Mouse (Mus musculus): Measurements from ENCODE around the gene Phf23.

Gene Phf23

DNA sequence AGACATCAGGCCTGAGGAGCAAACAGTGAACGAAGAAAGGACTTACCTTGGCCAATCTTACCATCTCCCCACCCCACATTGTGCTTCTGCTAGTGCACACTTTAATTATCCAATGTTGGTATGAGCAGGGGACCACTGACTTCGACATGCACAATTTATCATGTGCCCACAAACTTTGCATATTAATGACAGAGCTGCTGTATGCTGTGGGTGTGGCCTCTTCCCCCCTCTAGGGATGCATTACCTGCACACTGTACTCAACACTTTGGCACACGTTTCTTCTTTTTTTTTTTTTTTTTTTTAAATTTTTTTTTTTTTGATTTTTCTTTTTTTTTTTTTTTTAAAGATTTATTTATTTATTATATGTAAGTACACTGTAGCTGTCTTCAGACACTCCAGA is 24.8 kb upstream of the Phf23 start:
- no peak for DNase-seq (ENCODE audit: low spot score)

DNA sequence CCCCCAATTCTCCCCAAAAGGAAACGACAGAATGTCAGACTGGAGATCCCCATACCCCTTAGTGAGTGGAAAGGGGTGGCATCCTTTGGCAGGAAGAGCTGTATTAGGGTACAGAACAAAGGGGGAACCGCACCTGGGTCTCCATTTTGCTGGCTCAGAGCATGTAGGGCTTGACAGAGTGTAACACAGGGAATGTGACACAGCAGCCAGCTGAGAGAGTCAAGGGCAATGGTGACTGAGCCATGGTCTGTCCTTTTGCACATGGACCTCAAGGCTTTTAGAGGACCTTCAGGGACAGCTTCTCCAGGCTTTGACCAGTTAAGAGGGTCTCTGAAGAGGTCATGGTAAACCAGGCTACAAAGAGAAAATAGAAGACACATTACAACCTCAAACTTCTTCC is 20.7 kb upstream of the Phf23 start:
- no peak for DNase-seq (ENCODE audit: low spot score)

DNA sequence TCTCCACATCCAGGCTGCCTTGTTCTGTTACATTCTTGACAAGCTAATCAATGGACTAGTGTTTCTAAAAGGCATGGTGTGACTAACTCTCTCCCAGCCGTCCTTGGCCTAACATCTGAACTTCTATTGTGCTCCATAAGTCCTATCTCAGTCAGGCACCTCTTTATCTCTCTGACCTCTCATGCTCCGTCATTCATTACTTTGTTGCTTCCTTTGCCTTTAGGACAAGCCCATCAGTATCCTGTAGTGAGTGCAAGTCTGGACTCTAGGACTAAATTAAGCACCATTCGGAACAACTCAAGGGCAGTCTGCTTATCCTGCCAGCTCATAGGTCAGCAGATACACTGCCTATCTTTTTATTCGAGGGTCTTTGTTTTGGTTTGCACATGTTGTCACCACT is 19.3 kb upstream of the Phf23 start:
- DNase-seq (ENCODE audit: low spot score): no peak

DNA sequence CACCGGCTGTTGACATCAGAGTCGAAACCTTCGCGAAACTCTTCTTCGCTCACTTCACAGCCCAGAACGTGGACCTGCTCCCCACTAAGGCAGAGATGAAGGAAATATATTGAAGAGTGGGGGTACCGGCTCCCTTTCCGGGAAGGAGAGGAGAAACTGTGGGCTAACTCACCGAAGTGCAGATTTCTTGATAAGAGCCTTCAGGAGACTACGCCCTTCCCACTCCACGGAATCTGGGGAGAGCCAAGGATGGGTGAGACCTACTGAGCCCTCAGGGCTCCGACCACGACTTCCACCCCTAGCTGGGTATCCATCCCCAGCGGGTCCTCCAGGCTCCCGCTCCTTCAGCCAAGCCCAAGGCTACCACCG is 15.8 kb upstream of the Phf23 start:
- DNase-seq (ENCODE audit: low spot score): no peak

DNA sequence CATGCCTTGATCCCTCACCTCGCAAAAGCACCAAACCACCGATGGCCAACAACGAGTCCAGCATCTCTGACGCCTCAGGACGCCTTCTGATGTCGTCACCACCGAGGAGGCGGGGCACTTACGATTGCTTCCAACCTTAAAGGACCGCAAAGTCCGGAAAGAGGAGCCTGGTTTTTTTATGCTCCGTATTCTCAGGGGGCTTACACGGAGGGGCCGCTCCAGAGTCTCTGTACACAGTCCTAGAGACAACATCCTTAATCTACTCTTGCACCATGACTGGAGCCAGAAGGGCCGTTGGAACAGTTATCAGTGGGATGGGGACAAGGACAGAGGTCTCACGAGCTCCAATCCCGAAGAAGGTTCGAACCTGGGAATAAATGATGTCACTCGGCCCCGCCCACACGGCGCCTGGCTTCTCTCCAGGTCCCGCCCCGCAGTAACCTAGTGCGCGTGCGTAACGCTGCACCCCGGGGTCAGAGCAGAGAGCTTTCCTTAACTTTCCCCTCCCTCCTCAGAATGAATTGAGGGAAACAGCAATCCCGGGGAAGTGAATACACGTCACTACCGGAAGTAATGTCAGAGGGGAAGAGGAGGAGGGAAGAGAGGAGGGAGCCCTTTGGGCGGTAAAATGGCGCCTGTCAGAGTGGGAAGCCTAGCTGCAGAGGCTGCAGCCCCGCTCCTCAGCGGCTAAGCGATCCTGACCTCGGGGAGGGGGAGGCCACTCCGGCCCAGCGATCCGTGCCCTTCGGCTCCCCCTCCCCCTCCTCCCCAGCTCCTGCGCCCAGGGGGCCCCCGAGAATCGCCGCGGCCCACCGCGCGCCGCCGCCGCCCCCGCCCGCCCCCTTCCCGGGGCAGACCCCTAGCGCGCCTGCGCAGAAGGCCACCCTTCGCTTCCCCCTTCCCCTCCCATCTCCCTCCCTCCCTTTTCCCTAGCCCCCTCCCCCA is 15.1 kb upstream of the Phf23 start:
- DNase-seq (ENCODE audit: low spot score): peak; percentile 99

DNA sequence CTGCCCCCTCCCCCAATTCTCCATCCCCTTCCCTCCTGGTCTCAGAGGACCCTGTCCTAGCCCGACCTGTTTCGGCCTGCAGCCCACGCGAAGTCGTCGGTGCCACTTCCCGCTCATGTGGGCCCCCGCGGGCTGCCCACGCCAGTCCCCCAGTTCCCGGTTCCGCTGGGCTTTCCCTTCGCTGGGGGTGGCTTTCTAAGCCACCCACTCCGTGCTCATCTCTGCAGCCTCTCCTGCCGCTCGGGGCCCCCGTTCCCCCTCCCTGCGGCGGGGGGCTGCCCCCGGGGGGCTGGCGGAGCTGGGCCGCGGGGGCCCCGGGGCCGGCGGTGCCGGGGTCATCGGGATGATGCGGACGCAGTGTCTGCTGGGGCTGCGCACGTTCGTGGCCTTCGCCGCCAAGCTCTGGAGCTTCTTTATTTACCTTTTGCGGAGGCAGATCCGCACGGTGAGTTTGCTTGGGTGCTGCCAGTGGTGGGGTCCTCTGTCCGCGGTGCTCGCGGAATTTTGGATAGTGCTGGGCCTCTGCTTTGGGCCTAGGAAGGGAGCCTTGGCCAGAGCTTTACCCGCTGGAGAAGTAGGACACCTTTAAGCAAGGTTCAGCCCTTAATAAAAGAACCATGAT is 14.3 kb upstream of the Phf23 start, which contains the start of gene Ctdnep1:
Gene Ctdnep1 (plus strand): TSS at position 16 of the 622 bp plus-strand sequence.
- no peak for DNase-seq (ENCODE audit: low spot score)

DNA sequence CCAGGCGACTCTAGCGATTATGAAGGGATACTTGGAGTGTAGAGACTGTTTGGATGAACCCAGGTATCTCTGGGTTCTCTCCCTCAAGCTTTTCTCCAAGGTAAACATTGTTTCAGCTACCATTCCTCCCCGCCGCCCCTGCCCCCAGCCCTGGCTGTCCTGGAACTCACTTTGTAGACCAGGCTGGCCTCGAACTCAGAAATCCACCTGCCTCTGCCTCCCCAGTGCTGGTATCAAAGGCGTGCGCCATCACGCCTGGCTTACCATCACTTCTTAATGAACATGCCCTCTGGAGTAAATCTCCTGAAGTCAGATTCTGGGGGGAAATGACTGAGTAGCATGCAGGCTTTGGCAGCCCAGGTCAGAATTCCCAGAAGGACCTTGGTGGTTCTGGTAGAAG is 13.4 kb upstream of the Phf23 start, which contains the start of gene Elp5:
Gene Elp5 (minus strand): TSS at position 293 of the 400 bp plus-strand sequence.
- DNase-seq (ENCODE audit: low spot score): no peak

DNA sequence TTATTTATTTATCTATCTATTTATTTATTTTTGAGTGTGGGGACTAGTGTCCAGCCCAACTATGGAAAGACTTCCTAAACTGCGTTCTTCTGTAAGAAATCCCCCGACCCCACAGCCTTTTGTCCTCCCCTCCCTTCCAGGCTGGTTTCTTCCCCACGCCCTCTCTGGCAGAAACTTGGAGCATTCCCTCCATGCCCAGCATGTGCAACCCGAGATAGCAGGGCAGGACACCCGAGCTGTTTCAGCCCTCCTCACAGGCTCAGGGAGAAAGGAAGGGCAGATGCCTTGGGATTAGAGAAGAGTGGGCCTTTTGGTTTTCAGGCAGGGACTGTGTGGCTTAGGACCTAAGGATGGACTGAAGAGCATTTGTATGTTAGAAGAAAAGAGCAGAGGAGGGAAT is 12.7 kb upstream of the Phf23 start:
- DNase-seq (ENCODE audit: low spot score): peak; percentile 49

DNA sequence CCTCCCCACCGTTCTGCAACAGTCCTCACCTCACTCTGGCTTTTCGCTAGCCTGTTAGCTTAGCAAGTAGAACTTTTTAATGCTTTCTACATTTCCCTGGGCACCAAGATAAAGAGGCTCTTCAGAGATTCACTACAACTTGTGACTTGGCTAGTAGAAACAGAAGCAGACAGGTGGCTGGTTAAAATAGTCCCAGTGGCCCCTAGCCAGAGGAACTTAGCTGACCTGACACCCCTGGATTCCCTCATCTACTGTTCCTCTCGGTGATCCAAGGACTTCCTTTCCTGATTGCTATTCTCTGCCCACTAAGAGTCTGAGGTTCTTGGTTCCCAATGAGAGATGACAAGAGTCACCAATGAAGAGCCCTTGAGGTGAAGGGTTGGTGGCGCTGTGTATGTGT is 12.2 kb upstream of the Phf23 start:
- no peak for DNase-seq (ENCODE audit: low spot score)

DNA sequence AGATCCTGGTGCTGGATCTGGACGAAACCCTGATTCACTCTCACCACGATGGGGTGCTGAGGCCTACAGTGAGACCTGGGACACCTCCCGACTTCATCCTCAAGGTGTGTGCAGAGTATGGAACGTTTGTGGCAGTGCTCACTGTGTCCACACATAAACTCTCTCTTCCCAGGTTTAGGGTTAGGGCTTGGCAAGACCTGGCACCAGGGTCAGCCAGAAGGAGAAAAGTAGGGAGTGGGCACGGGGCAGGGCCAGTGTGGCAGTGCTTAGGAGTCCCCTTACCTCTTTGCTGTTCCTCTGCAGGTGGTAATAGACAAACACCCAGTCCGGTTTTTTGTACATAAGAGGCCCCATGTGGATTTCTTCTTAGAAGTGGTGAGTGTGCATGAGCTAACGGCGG is 11.1 kb upstream of the Phf23 start:
- no peak for DNase-seq (ENCODE audit: low spot score)

DNA sequence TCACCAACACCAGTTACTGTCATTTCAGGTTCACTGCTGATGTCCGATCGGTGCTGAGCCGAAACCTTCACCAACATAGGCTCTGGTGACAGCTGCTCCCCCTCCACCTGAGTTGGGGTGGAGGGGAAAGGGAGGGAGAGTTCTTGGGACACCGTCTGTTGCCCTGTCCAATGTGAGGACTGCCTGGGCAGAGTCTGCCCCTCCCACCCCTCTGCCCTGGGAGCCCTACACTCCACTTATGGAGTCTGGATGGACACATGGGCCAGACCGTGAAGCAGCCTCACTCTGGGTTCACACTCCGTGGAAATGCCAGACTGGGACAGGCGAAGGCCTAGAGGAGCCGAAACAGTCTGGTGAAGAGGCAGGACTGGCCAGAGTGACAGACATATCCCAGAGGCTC is 5.6 kb upstream of the Phf23 start:
- DNase-seq (ENCODE audit: low spot score): no peak

DNA sequence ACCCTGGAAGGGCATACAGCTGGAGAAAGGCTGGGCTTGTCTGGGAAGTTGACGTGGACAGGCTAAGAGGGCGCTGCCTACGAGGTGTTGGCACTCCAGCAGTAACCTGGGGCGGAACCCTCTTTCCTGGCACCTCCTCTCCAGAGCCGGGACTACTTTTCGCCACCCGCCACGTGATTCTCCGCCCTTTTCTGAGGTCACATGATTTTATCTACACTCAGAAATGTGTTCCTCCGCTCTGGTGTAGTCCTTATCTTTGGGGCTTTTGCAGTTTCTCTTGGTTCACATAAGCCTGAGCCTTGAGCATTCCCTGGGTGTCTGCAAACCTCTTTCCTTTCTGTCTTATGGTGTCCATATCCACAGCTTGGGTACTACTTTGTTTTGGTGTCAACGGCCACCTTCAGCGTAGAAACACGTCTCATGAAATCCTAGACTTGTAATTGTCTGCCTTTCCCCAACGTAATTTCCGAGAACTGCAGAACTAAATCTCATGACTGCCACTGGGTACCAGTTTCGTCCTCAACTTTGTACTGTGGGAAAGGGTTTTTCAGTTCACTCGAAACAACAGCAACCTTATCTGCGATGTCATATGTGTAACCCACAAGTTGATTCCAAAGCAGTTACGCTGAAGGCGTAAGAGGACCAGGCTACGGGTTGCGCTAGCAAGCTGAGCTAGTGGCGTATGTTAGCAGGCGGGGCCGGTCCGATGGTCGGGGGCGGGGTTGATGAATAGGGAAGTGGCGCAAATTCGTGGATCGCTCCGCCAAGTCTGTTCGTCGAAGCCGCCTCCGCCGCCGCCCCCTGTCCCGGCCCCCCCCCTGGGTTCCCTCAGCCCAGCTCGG is 4.5 kb upstream of the Phf23 start, which contains the start of gene Gabarap:
Gene Gabarap (plus strand): TSS at position 294 of the 842 bp plus-strand sequence.
- DNase-seq (ENCODE audit: low spot score): peak; percentile 98

DNA sequence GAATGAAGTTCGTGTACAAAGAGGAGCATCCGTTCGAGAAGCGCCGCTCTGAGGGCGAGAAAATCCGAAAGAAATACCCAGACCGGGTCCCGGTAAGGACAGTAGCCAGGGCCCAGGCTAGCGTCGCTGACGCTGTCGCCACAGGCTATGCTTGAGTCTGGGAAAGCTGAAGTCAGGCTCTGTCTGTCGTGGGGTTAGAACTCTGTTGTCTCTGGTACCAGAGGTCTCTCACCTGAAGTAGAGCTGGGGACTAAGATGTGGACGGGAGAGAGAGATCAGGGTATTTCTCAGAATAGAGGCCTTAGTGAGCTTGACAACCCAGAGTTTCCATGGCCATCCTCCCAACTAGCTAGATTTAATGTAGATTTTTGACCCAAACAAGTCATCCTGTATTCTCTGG is 3.9 kb upstream of the Phf23 start:
- DNase-seq (ENCODE audit: low spot score): no peak

DNA sequence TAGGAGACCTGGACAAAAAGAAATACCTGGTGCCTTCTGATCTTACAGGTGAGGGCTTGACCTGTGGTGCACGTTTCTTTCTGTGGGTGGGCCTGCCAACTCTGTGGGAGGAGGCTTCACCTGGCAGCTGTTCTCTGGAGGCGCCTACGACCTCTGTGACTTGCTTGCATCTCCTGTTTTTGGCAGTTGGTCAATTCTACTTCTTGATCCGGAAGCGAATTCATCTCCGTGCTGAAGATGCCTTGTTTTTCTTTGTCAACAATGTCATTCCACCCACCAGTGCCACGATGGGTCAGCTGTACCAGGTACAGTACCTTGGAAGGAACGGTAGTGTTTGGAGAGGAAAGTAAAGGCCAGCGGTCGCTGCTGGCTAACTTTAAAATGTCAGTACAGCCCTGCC is 3.2 kb upstream of the Phf23 start:
- DNase-seq (ENCODE audit: low spot score): no peak

DNA sequence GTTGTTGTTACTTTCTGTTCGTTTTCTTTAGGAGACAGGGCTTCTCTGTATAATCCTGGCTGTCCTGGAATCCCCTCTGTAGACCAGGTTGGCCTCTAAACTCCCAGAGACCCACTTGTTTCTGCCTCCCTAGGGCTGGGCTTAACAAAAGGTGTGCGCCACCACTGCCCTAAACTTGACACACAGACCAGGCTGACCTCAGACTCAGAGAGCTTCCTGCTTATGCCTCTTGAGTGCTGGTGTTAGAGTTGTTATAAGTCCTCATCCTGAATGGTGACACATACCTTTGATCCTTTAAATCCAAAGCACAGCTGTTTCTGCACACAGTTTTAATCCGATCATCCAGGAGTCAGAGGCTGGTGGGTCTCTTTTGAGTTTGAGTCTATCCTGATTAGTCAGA is 2.6 kb upstream of the Phf23 start:
- no peak for DNase-seq (ENCODE audit: low spot score)

DNA sequence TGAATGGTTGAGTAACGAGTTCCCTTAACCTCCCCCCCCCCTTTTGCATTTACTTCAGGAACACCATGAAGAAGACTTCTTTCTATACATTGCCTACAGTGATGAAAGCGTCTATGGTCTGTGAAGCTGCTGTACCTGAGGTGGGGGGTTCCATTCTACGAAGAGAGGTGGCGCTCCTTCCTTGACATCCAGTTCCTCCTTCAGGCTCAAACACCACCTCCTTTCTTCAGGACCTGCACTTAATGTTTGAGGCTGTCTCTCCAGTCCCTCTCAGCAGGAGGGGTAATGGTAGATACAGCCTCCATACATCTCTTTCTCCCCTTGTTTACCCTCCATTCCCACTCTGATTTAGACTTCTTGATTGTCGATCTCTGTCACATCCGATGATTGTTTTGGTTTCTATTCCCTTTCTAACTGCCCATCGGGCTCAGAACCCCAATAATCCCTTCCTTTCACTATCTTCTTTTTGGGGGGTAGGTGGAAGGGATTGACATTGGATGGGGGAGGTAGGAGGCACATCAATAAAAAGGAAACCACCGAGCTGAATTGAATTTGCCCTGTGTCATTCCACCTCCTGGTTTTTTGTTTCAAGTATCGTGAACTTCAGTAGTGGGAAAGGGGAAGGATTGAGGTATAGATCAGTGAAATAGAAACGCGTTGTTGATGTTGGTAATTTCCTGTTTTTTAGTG is 1.0 kb upstream of the Phf23 start:
- DNase-seq (ENCODE audit: low spot score): no peak

DNA sequence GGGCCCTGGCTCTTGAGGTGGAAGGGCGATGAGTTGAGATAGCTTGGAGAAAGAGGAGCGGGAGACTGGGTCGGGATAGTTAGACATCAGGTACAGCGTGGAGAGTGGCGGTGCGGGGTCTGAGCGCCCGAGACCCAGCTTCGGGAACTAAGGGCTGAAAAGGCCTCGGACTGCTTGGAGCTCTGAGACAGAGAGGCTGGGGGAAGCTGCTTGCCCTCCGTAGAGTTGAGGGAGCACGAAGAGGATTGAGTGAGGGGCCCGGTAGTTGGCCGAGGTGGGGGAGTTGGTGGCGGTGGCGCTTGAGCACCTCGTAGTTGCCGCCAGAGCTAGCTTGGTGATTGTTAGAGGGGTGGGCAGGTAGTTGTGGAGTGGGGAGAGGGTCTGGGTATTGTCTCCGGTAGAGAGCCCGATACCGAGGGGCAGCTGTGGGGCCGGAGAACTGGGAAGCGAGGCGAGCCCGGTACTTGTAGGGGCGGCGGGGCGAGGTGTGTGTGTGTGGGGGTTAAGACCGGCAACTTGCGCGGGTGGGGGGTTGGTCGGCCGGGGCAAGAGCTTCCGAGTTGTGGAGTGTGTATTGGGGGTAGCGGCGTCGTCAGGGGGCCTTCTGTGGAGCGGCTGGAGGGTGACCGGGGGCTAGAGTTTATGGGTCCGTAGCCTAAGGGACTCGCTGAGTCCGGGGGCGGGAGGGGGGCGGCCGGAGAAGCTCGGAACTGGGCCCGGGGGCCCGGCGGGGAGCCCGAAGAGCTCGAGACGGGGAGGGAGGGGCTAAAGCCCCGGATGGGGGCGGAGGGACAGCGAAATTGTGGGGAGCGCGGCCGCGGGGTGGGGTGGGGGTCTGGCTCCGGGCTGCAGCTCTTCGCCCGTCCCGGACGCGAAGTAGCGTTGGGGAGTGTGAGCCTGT is 834 bp downstream of the Phf23 start:
- DNase-seq (ENCODE audit: low spot score): peak; percentile 56

DNA sequence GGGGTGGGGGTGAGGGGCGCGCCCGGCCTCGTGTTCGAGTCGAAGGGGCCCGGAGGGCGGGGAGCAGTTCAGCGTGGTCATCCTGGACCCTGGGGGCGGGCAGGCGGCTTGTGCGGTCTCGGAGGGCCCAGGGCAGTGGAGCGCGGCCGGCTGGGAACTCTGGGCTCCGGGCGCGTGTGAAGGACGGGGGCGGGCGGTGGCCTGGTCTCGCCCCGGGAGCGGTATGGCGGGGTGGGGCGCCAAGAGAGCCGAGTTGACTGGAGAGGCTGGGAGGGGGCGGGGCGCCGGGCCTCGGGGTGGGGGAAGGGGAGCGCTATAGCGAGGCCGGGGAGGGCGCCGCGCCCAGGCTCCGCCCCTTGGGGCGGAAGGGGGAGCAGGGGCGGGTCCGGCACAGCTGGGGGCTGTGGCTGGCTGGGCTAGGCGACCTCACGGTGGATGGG is 1.5 kb downstream of the Phf23 start:
- DNase-seq (ENCODE audit: low spot score): peak; percentile 81

DNA sequence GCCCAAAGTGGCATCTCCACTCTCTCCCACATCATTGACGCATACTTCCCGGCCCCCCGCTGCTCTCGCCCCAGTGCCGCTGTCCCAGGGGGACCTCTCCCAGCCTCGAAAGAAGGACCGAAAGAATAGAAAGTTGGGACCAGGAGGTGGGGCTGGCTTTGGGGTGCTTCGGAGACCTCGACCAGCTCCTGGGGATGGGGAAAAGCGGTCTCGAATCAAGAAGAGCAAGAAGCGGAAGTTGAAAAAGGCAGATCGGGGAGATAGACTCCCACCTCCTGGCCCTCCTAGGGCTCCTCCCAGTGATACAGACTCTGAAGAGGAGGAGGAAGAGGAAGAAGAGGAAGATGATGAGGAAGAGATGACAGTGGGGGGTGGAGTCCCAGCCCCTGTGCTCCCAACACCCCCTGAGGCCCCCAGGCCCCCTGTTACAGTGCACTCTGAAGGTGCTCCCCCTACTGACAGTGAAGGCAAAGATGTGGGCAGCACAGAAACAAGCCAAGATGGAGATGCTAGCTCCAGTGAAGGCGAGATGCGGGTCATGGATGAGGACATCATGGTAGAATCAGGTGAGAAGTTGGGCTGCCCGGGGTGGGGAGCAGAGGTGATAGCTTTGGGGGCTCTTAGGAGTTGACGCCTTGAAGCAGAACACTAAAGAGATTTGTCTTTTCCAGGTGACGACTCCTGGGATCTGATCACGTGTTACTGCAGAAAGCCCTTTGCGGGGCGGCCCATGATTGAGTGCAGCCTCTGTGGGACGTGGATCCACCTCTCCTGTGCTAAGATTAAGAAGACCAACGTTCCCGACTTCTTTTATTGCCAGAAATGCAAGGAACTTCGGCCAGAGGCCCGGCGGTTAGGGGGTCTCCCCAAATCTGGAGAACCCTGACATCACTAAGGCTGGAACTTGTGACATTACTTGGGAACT is 3.3 kb downstream of the Phf23 start:
- no peak for DNase-seq (ENCODE audit: low spot score)

DNA sequence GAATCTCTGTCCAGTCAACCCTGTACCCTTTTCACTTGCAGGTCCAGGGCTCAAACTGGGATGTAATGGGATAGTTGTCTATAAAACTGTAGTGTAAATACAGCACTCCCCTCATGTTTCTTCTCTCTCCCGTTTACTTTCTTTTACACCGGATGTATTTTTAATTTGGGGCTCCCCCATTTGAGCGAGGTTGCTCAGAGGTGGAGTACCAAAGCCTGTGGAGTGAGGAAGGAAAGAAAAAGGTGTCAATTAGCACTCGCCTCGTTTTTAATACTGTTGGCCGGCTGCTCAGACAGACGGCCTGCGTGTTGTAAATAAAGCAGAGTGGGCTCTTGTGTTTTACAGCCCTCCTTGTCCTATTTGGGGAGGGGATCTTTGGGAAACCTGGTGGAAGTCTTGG is 4.1 kb downstream of the Phf23 start:
- no peak for DNase-seq (ENCODE audit: low spot score)
